Mouse (Mus musculus) CH12.LX (cell line): ENCODE measurements at regions not wholly inside any gene's neighbourhood (a gene's known extent, or its start where the extent isn't known, plus 50 kb on each side); places are given as distances from the start of the nearest gene placed in this dataset.

Experiments used
- DNase-seq: peaks from one replicate; pipeline ENCODE4 v3.0.0-alpha.2; 2013; ENCODE audit errors: extremely low read depth
- H3K27ac ChIP-seq: 2 replicates; pipeline ENCODE4 v1.5.1; 2012; ENCODE audit warnings: low read depth, mild to moderate bottlenecking, control low read depth, moderate library complexity; ENCODE audit not compliant: insufficient read depth
- H3K27me3 ChIP-seq: replicated peaks from 2 replicates; pipeline ENCODE3; 2012; ENCODE audit warnings: inconsistent platforms
- H3K36me3 ChIP-seq, 2 experiments: replicated peaks in 1 of 2; 2 replicates each; pipeline versions ENCODE3 to v1.6.1; 2012; ENCODE audit warnings: inconsistent platforms in 1 of 2, low read length in 1 of 2, mild to moderate bottlenecking in 1 of 2, mixed read lengths in 1 of 2, moderate library complexity in 1 of 2; ENCODE audit not compliant: control insufficient read depth in 1 of 2, insufficient read depth in 1 of 2
- H3K4me1 ChIP-seq, 2 experiments: 2 replicates each; pipeline ENCODE4 v1.6.1; 2012; ENCODE audit warnings: inconsistent platforms in 1 of 2, moderate library complexity in 1 of 2; ENCODE audit not compliant: insufficient read depth in 2 of 2, control insufficient read depth in 1 of 2
- H3K4me2 ChIP-seq: 2 replicates; pipeline ENCODE4 v1.6.1; 2012; ENCODE audit warnings: low read depth, mild to moderate bottlenecking, control low read depth; ENCODE audit not compliant: poor library complexity, insufficient read depth, severe bottlenecking
- H3K4me3 ChIP-seq, 3 experiments: fragments of 150-350 bp in 1 of 3; sonication (generic) in 1 of 3; replicated peaks in 1 of 3; 2 replicates each; pipeline versions ENCODE3 to v1.5.1; 2011 to 2012; ENCODE audit warnings: low read depth in 2 of 3, low read length in 2 of 3, mild to moderate bottlenecking in 2 of 3, moderate library complexity in 2 of 3, control low read depth in 1 of 3, improper control_type of control experiment in 1 of 3, inconsistent platforms in 1 of 3, mixed read lengths in 1 of 3; ENCODE audit not compliant: poor library complexity in 1 of 3
- H3K79me2 ChIP-seq: replicated peaks from 2 replicates; pipeline ENCODE4 v1.6.1; 2012; ENCODE audit warnings: mild to moderate bottlenecking, moderate library complexity; ENCODE audit not compliant: control insufficient read depth, poor library complexity, insufficient read depth, severe bottlenecking; ENCODE audit errors: extremely low read depth
- H3K9ac ChIP-seq: 2 replicates; pipeline ENCODE4 v1.6.1; 2012; ENCODE audit warnings: low read depth, mild to moderate bottlenecking, control low read depth, moderate library complexity; ENCODE audit not compliant: insufficient read depth
- H3K9me3 ChIP-seq: replicated peaks from 2 replicates; pipeline ENCODE3; 2012; ENCODE audit warnings: low read length, inconsistent platforms, mixed read lengths
- CHD2 ChIP-seq: IDR thresholded peaks from 2 replicates; pipeline ENCODE4 v1.6.1; 2011; ENCODE audit warnings: low read length, improper control_type of control experiment
- E2F4 ChIP-seq: IDR thresholded peaks from 2 replicates; pipeline ENCODE4 v1.6.1; 2011; ENCODE audit warnings: low read depth, low read length, improper control_type of control experiment; ENCODE audit not compliant: insufficient replicate concordance
- EP300 ChIP-seq: IDR thresholded peaks from 2 replicates; pipeline ENCODE4 v1.6.1; 2011; ENCODE audit warnings: low read length, improper control_type of control experiment
- ETS1 ChIP-seq: conservative IDR thresholded peaks from 2 replicates; pipeline ENCODE4 v1.6.1; 2012; ENCODE audit warnings: low read depth, mild to moderate bottlenecking, inconsistent platforms, low read length, improper control_type of control experiment, moderate library complexity
- GABPA ChIP-seq: IDR thresholded peaks from 2 replicates; pipeline ENCODE4 v1.6.1; 2012; ENCODE audit warnings: low read depth, low read length, improper control_type of control experiment, inconsistent platforms; ENCODE audit not compliant: insufficient replicate concordance
- IRF4 ChIP-seq: IDR thresholded peaks from 2 replicates; pipeline ENCODE4 v1.6.1; 2014; ENCODE audit warnings: low read depth, mild to moderate bottlenecking, inconsistent platforms, low read length, improper control_type of control experiment
- JUN ChIP-seq: IDR thresholded peaks from 2 replicates; pipeline ENCODE4 v1.6.1; 2011; ENCODE audit warnings: low read depth, mild to moderate bottlenecking, low read length, improper control_type of control experiment, moderate library complexity; ENCODE audit not compliant: insufficient read depth
- JUND ChIP-seq: conservative IDR thresholded peaks from 2 replicates; pipeline ENCODE4 v1.6.1; 2011; ENCODE audit warnings: low read depth, low read length, improper control_type of control experiment
- KAT2A ChIP-seq: IDR thresholded peaks from 2 replicates; pipeline ENCODE4 v1.6.1; 2012; ENCODE audit warnings: low read length, improper control_type of control experiment, inconsistent platforms; ENCODE audit not compliant: insufficient replicate concordance
- MEF2A ChIP-seq: IDR thresholded peaks from 2 replicates; pipeline ENCODE4 v1.6.1; 2014; ENCODE audit warnings: low read depth, mild to moderate bottlenecking, inconsistent platforms, low read length, improper control_type of control experiment, borderline replicate concordance
- NELFE ChIP-seq: IDR thresholded peaks from 2 replicates; pipeline ENCODE4 v1.6.1; 2011; ENCODE audit warnings: low read depth, low read length, improper control_type of control experiment
- PAX5 ChIP-seq: IDR thresholded peaks from 2 replicates; pipeline ENCODE4 v1.6.1; 2012; ENCODE audit warnings: low read length, inconsistent platforms, mixed read lengths
- RAD21 ChIP-seq: IDR thresholded peaks from 2 replicates; pipeline ENCODE4 v1.6.1; 2011; ENCODE audit warnings: low read depth, mild to moderate bottlenecking, low read length, improper control_type of control experiment, moderate library complexity
- RCOR1 ChIP-seq: conservative IDR thresholded peaks from 2 replicates; pipeline ENCODE4 v1.6.1; 2012; ENCODE audit warnings: low read depth, mild to moderate bottlenecking, inconsistent platforms, low read length, improper control_type of control experiment
- SMC3 ChIP-seq: IDR thresholded peaks from 2 replicates; pipeline ENCODE4 v1.6.1; 2011; ENCODE audit warnings: low read depth, low read length, improper control_type of control experiment
- TBP ChIP-seq: conservative IDR thresholded peaks from 2 replicates; pipeline ENCODE4 v1.6.1; 2011; ENCODE audit warnings: low read depth, low read length, improper control_type of control experiment
- ZC3H11A ChIP-seq: IDR thresholded peaks from 2 replicates; pipeline ENCODE4 v1.6.1; 2012; ENCODE audit warnings: low read depth, mild to moderate bottlenecking, inconsistent platforms, low read length, improper control_type of control experiment
- ZKSCAN1 ChIP-seq: IDR thresholded peaks from 2 replicates; pipeline ENCODE4 v1.6.1; 2012; ENCODE audit warnings: low read depth, inconsistent platforms, low read length, improper control_type of control experiment, borderline replicate concordance
- ZMIZ1 ChIP-seq: IDR thresholded peaks from 2 replicates; pipeline ENCODE4 v1.6.1; 2012; ENCODE audit warnings: low read depth, mild to moderate bottlenecking, inconsistent platforms, low read length, improper control_type of control experiment
- dilution Hi-C: fragments of 300-500 bp; cut with MboI; formaldehyde crosslinking; loops from 2 replicates; pipeline ENCODE4 v1.14.3; 2020; ENCODE audit warnings: low sequenced_read_pairs; ENCODE audit not compliant: extremely low pct_unique_long_range_greater_than_20kb, extremely low pct_ligation_motif_present
- in situ Hi-C: fragments of 300-500 bp; cut with MboI; formaldehyde crosslinking; loops from 3 replicates; pipeline ENCODE4 v1.14.3; 2019; ENCODE audit warnings: low sequenced_read_pairs, low pct_ligation_motif_present, low pct_unique_long_range_greater_than_20kb, mixed read lengths

- H3K79me2 ChIP-seq: no peaks in the 10 kb centered on the region
- no peak for DNase-seq
- H3K36me3 ChIP-seq: no peaks in the 10 kb centered on the region
- no peaks in the 10 kb centered on the region for H3K4me1 ChIP-seq
- in situ Hi-C loops: no loop called here
- H3K27ac ChIP-seq: no peak overlapping the region
- TF ChIP-seq ZKSCAN1: no peak
- no peak for TF ChIP-seq MEF2A
- TF ChIP-seq ETS1: no peak
- no peak for TF ChIP-seq CHD2
- TF ChIP-seq RCOR1: no peak
- no peak for TF ChIP-seq IRF4
- no peak for TF ChIP-seq PAX5
- no peak for TF ChIP-seq E2F4
- TF ChIP-seq SMC3: no peak
- TF ChIP-seq JUND: no peak
- TF ChIP-seq NELFE: no peak
- TF ChIP-seq KAT2A: no peak
- TF ChIP-seq ZC3H11A: no peak
- no peak for TF ChIP-seq RAD21
- TF ChIP-seq JUN: no peak
- TF ChIP-seq TBP: no peak
- TF ChIP-seq, all 38 proteins: peak for 0
- H3K4me3 ChIP-seq: no peak overlapping the region
- dilution Hi-C loops: no loop called here
- H3K27me3 ChIP-seq: no peaks in the 10 kb centered on the region
- no peak overlapping the region for H3K4me2 ChIP-seq
- H3K9ac ChIP-seq: no peak overlapping the region
- H3K9me3 ChIP-seq: no peaks in the 10 kb centered on the region
Measured at GRCm38 (mm10) chr1:65730262-65730661, 196.1 kb upstream of the Crygf start.

- H3K36me3 ChIP-seq: no peaks in the 10 kb centered on the region
- H3K27ac ChIP-seq: no peak overlapping the region
- H3K4me3 ChIP-seq: no peak overlapping the region
- no peak for DNase-seq
- no peak for TF ChIP-seq EP300
- no peak for TF ChIP-seq ZMIZ1
- no peak for TF ChIP-seq MEF2A
- TF ChIP-seq GABPA: no peak
- TF ChIP-seq RCOR1: no peak
- no peak for TF ChIP-seq TBP
- no peak for TF ChIP-seq PAX5
- no peak for TF ChIP-seq JUN
- no peaks in the 10 kb centered on the region for H3K27me3 ChIP-seq
- H3K4me2 ChIP-seq: no peak overlapping the region
- H3K79me2 ChIP-seq: no peaks in the 10 kb centered on the region
- in situ Hi-C loops: no loop called here
- dilution Hi-C loops: no loop called here
- H3K9me3 ChIP-seq: no peaks in the 10 kb centered on the region
- H3K9ac ChIP-seq: no peak overlapping the region
- H3K4me1 ChIP-seq: no peaks in the 10 kb centered on the region
Measured at GRCm38 (mm10) chr1:65757951-65758350, 168.4 kb upstream of the Crygf start.
